Mouse (Mus musculus) embryonic fibroblast, embryonic 13.5 days (primary cell): Measurements from ENCODE around the gene Palld.

Experiments used
- CTCF ChIP-seq: IDR thresholded peaks from 2 replicates; pipeline ENCODE4 v1.5.1; 2011; ENCODE audit warnings: mild to moderate bottlenecking, control low read depth, low read length, moderate library complexity, borderline replicate concordance; ENCODE audit not compliant: insufficient read depth
- POLR2A ChIP-seq: IDR thresholded peaks from 2 replicates; pipeline ENCODE4 v1.6.1; 2011; ENCODE audit warnings: low read depth, mild to moderate bottlenecking, control low read depth, low read length, moderate library complexity

GRCm38 (mm10) chr8:61868481-61868880 lies 34.0 kb downstream of the Palld start:
- no peak for TF ChIP-seq CTCF
- TF ChIP-seq POLR2A: no peak
